Comparison of ENCODE assay signal across 8 mouse cellular contexts in genomic region chrX:51018786-51019179, GRCm38 (mm10). TPM values are rescaled to one million over a fixed set of nuclear protein-coding genes. Genes with fewer than 3 reads are reported as not detected.
DNase-seq lines count a peak whose midpoint lies in the region; ATAC-seq and TF ChIP-seq lines count a peak whose summit lies in the region.

No protein-coding gene starts in this region.

- H3K4me1 ChIP-seq in hindbrain, embryonic 15.5 days (replicated peaks), result 0 out of 2 replicates have a peak, but pooled peaks cover 9% of the 10 kb centered on the region

- DNase-seq in ZHBTc4 (ENCODE audit: low read depth, low spot score), result peak; percentile 89
- DNase-seq in cerebellum, postnatal 25 days, result peak; percentile 73 to 79
- DNase-seq in frontal cortex, postnatal 36 days (ENCODE audit: low spot score in 2 of 2), result peak; percentile 36 to 37
- DNase-seq in left cerebral cortex, adult 2 months (ENCODE audit: extremely low spot score in 1 of 2, low spot score in 2 of 2), result peak; percentile 62 to 66
- DNase-seq in right cerebral cortex, postnatal 10 days (ENCODE audit: low spot score in 2 of 2), result peak; percentile 72 to 74
- peak; percentile 53 to 74 for DNase-seq in urinary bladder, postnatal 36 days (ENCODE audit: low spot score in 2 of 2)

- TF ChIP-seq CTCF in left cerebral cortex, adult 2 months (IDR thresholded peaks at IDR 0.05), result no peak

- peak; percentile 92 for ATAC-seq in hindbrain, embryonic 15.5 days (ENCODE audit: low FRiP score, low read depth)
- ATAC-seq in megakaryocyte, adult 5-6 weeks (ENCODE audit: poor library complexity, severe bottlenecking), result peak; percentile 81

- H3K9ac ChIP-seq in hindbrain, embryonic 15.5 days, result peak overlapping the region; percentile 72

- intact Hi-C loops in left cerebral cortex, adult 2 months (cut with DNase I), result no loop called here

- no peaks in the 10 kb centered on the region for H3K9me3 ChIP-seq in hindbrain, embryonic 15.5 days

- peak overlapping the region; percentile 58 for H3K4me3 ChIP-seq in hindbrain, embryonic 15.5 days
- H3K4me3 ChIP-seq in left cerebral cortex, adult 2 months, result peak overlapping the region; percentile 61

- H3K4me2 ChIP-seq in hindbrain, embryonic 15.5 days, result peak overlapping the region; percentile 61

- H3K36me3 ChIP-seq in hindbrain, embryonic 15.5 days, result 0 out of 2 replicates have a peak, but pooled peaks cover 5% of the 10 kb centered on the region

- WGBS in hindbrain, embryonic 15.5 days, result 31% methylated on average over 11 of the region's 32 CpGs

- H3K27ac ChIP-seq in hindbrain, embryonic 15.5 days (replicated peaks), result peak overlapping the region; percentile 92
- peak overlapping the region; percentile 80 for H3K27ac ChIP-seq in left cerebral cortex, adult 2 months

- no peaks in the 10 kb centered on the region for H3K27me3 ChIP-seq in hindbrain, embryonic 15.5 days

RNA-seq across cellular contexts. Expression of gene Rap2c, which starts 1.0 kb away (rescaled TPM):
- 12.5 TPM in 2 replicates for polyA plus RNA-seq in hindbrain, embryonic 15.5 days (2015; fragmentation: Nextera tagmentation; extraction: Ambion mirVana)
- total RNA-seq in left cerebral cortex, adult 2 months (2021), result 10 to 100 TPM; 27.0 to 28.7 TPM
- total RNA-seq in megakaryocyte, adult 5-6 weeks (2015), result 56.3 and 56.4 TPM in 2 replicates
- 45.0 and 47.0 TPM in 2 replicates for total RNA-seq in megakaryocyte, adult 5-6 weeks (2017)

Comparison
In these comparisons a context has a peak if more than half of its experiments do, and no peak if none do; other contexts are left out.
1. Peak in every context shown above with its lines: DNase-seq, ATAC-seq, H3K4me3 ChIP-seq and H3K27ac ChIP-seq.
2. DNase-seq: peak in every context shown above with its lines; median percentile 89 in ZHBTc4; 76 in cerebellum, postnatal 25 days; 73 in right cerebral cortex, postnatal 10 days; 64 in left cerebral cortex, adult 2 months; 64 in urinary bladder, postnatal 36 days; 36 in frontal cortex, postnatal 36 days.